Mouse (Mus musculus) heart, adult 2 months (tissue): ENCODE measurements around the gene Ucp2.

Experiments
- CTCF ChIP-seq: fragments of 200-600 bp; IDR thresholded peaks from 2 replicates; pipeline ENCODE4 v1.8.1; 2022; ENCODE audit warnings: antibody characterized with exemption, mild to moderate bottlenecking, moderate library complexity
- EP300 ChIP-seq: fragments of 200-500 bp; IDR thresholded peaks from 2 replicates; pipeline ENCODE4 v1.6.1; 2011; ENCODE audit warnings: low read depth, low read length, control low read depth; ENCODE audit not compliant: insufficient read depth
- POLR2A ChIP-seq: fragments of 200-500 bp; IDR thresholded peaks from 2 replicates; pipeline ENCODE4 v1.6.1; 2011; ENCODE audit warnings: mild to moderate bottlenecking, low read depth, low read length, control low read depth; ENCODE audit not compliant: insufficient read depth

DNA sequence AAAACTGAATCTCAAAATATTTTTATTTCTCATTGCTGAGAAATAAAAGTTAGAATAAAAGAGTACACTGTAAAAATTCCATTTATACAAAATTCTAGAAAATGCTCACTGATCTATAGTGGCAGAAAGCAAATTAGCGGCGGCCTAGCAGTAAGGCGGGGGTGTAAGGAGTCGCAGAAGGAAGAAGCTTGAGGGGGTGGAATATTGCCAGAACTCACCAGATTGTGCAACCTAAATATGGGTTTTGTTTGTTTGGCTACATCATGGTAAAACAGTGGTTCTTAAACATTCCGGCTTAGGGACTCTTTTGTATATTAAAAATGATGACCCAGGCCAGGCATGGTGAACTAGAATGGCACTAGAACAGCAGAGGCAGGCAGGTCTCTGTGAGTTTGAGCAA, 46.9 kb upstream of the Ucp2 start:
- no peak for TF ChIP-seq POLR2A
- TF ChIP-seq CTCF, result no peak
- no peak for TF ChIP-seq EP300
